Mouse (Mus musculus) heart, postnatal 0 days (tissue): ENCODE measurements around the gene Gltpd2. TPM values are rescaled to one million over a fixed set of nuclear protein-coding genes. Genes with fewer than 3 reads are reported as not detected.
A peak's percentile ranks its signal among the peaks of the same experiment; 100 is the strongest.

Source experiments
- ATAC-seq: fragments of 200-750 bp; cut with Nextera tagmentation; 2 replicates; pipeline ENCODE4 v1.8.0; 2017; ENCODE audit warnings: low read depth, moderate number of reproducible peaks, moderate library complexity; ENCODE audit not compliant: insufficient read depth
- DNase-seq: peaks from one replicate; pipeline ENCODE4 v3.0.0-alpha.2; 2016; ENCODE audit warnings: low spot score
- H3K27ac ChIP-seq: fragments of 300-500 bp; sonication (generic); 2 replicates; pipeline ENCODE4 v1.5.1; 2014; ENCODE audit warnings: low read depth, mild to moderate bottlenecking
- H3K27me3 ChIP-seq: fragments of 300-500 bp; sonication (generic); 2 replicates; pipeline ENCODE4 v1.6.1; 2014; ENCODE audit warnings: low read length, mixed read lengths; ENCODE audit not compliant: control insufficient read depth, insufficient read depth
- H3K36me3 ChIP-seq: fragments of 300-500 bp; sonication (generic); replicated peaks from 2 replicates; pipeline ENCODE4 v1.6.1; 2014; ENCODE audit warnings: low read length, mixed read lengths; ENCODE audit not compliant: control insufficient read depth, insufficient read depth
- H3K4me1 ChIP-seq: fragments of 300-500 bp; sonication (generic); 2 replicates; pipeline ENCODE4 v1.6.1; 2014; ENCODE audit warnings: antibody characterized with exemption; ENCODE audit not compliant: control insufficient read depth, insufficient read depth
- H3K4me2 ChIP-seq: fragments of 300-500 bp; sonication (generic); 2 replicates; pipeline ENCODE4 v1.6.1; 2014; ENCODE audit warnings: low read depth, mild to moderate bottlenecking, low read length, moderate library complexity
- H3K4me3 ChIP-seq: fragments of 300-500 bp; sonication (generic); 2 replicates; pipeline ENCODE4 v1.5.1; 2014; ENCODE audit warnings: low read depth, low read length
- H3K9ac ChIP-seq: fragments of 300-500 bp; sonication (generic); replicated peaks from 2 replicates; pipeline ENCODE4 v1.6.1; 2014; ENCODE audit warnings: low read depth, low read length, mixed read lengths
- H3K9me3 ChIP-seq: fragments of 300-500 bp; sonication (generic); replicated peaks from 2 replicates; pipeline ENCODE4 v1.6.1; 2016; ENCODE audit warnings: low read length; ENCODE audit not compliant: control insufficient read depth
- CTCF ChIP-seq: IDR thresholded peaks from 2 replicates; pipeline ENCODE4 v1.5.1; 2016; ENCODE audit warnings: antibody characterized with exemption, control low read depth, low read depth
- EP300 ChIP-seq: IDR thresholded peaks from 2 replicates; pipeline ENCODE4 v1.6.1; 2016; ENCODE audit warnings: antibody characterized with exemption, low read depth
- WGBS: fragments of 180-500 bp; shearing (Covaris S2); extraction: QIAGEN DNeasy Blood & Tissue Kit; methylation state at CpG from one replicate; pipeline ENCODE4 v1.1.7; 2014; 5-methylcytosine and 5-hydroxymethylcytosine counted together
- polyA plus RNA-seq: library from polyadenylated mRNA; unstranded; fragments of >200 nt; fragmentation: Nextera tagmentation; extraction: Ambion mirVana; gene quantifications from 2 replicates; pipeline ENCODE4 v1.2.1, GENCODE M21; 2015
- total RNA-seq: library from RNA; depleted of rRNA; stranded (reverse); fragments of >200 nt; gene quantifications from 2 replicates; pipeline ENCODE4 v1.2.3, GENCODE M21; 2014; ENCODE audit warnings: low replicate concordance

Gltpd2 gene
- total and polyA plus RNA-seq, 2 experiments from 2014 or later: not detected

DNA sequence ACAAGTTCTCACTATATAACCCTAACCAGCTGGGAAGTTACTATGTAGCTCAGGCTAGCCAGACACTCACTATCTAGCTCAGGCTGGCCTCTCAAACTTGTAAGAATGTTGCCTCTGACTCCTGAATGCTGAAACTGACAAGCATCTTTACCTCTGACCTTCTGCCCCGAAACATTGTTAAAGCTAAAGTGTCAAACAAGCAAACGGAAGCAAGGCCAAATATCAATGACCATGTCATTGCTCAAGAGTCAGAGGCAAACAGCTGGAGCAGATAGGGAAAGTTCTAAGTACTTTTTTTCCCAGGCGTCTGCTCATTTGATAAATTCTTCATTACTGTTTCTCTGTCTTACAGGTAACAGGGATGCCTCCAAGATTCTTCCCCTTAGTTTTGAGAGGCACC is 17.0 kb upstream of the Gltpd2 start:
- Histone ChIP-seq H3K27me3 (no peaks in the 10 kb centered on the region), H3K9ac (no peak overlapping the region), H3K4me1 (no peaks in the 10 kb centered on the region), H3K36me3 (no peaks in the 10 kb centered on the region), H3K4me3 (no peak overlapping the region), H3K4me2 (no peak overlapping the region), H3K9me3 (no peaks in the 10 kb centered on the region), H3K27ac (no peak overlapping the region)
- 55% methylated on average over 3 of the region's 3 CpGs for WGBS
- no peak for ATAC-seq
- DNase-seq: no peak
- TF ChIP-seq EP300 (no peak), CTCF (no peak)

DNA sequence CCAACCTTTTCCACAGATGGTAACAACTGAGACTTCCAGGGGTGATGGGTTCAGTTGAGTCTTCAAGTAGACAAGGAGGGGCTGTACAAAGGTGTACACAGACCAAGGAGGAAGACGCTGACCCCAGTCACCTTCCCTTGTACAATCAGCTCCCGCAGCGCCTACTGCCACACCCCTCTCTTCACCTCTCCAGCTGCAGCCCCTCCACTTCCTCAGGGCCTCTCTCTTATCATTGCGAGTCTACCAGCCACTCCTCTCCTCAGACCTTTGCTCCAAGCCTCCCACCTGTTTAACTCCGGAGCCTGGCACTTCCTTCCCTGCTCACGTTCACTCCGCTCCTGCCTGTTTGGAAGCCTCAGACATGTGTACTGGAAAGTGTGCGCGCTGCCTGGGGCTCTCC is 14.0 kb upstream of the Gltpd2 start, which contains the start of gene Tm4sf5:
Gene Tm4sf5 (plus strand): TSS at position 275 of the 400 bp plus-strand sequence.
- no peak within 1 kb of the TSS for H3K9ac ChIP-seq
- no peak within 1 kb of the TSS for H3K4me3 ChIP-seq
- WGBS: 40% methylated on average over 9 of the region's 9 CpGs
- no peak within 1 kb of the TSS for H3K4me2 ChIP-seq
- DNase-seq: no peak
- peaks cover 8% of the 10 kb centered on the region; the same call in 1 of the 2 replicates for H3K27me3 ChIP-seq
- no peak for ATAC-seq
- no peaks in the 10 kb centered on the region for H3K36me3 ChIP-seq
- H3K27ac ChIP-seq: no peak within 1 kb of the TSS
- no peak for TF ChIP-seq EP300
- TF ChIP-seq CTCF: no peak
- no peaks in the 10 kb centered on the region for H3K9me3 ChIP-seq
- no peaks in the 10 kb centered on the region for H3K4me1 ChIP-seq

- DNase-seq (peak; percentile 55), ATAC-seq (no peak; the same call in 1 of the 2 replicates)
- Histone ChIP-seq H3K27ac (no peak overlapping the region), H3K36me3 (no peaks in the 10 kb centered on the region), H3K9me3 (no peaks in the 10 kb centered on the region), H3K9ac (no peak overlapping the region), H3K4me3 (no peak overlapping the region), H3K4me2 (no peak overlapping the region), H3K27me3 (peaks cover 10% of the 10 kb centered on the region; the same call in 1 of the 2 replicates), H3K4me1 (no peaks in the 10 kb centered on the region)
- 19% methylated on average over 4 of the region's 4 CpGs for WGBS
- no peak for TF ChIP-seq EP300
- TF ChIP-seq CTCF: peak; percentile 75
These were observed 12.6 kb upstream of the Gltpd2 start for GRCm38 (mm10) chr11:70506385-70506784.

DNA sequence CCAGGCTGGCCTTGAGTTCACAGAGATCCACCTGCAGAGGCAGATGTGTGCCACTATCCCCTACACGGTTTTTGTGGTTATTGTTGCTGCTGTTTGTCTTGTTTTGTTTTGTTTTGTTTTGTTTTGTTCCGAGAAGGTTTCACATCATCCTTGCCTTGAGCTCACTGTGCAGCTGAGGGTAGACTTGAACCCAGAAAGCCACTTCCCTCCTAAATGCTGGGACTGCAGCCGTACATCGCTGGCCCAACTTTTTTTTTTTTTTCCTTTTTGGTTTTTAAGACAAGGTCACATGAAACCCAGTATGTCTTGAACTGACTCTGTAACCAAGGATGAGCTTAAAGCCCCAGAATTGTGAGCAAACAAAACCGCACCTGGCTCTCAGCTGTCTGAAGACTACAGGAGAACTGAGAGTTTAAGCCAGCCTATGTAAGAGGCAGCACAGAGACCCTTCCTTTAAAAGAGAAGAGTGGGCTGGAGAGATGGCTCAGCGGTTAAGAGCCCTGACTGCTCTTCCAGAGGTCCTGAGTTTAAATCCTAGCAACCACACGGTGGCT is 12.0 kb upstream of the Gltpd2 start:
- no peak for DNase-seq
- H3K4me1 ChIP-seq: no peaks in the 10 kb centered on the region
- no peak overlapping the region for H3K4me2 ChIP-seq
- 65% methylated on average over 7 of the region's 7 CpGs for WGBS
- no peak overlapping the region for H3K4me3 ChIP-seq
- H3K27ac ChIP-seq: no peak overlapping the region
- no peak overlapping the region for H3K9ac ChIP-seq
- TF ChIP-seq EP300: no peak
- TF ChIP-seq CTCF: no peak
- H3K27me3 ChIP-seq: peaks cover 10% of the 10 kb centered on the region; the same call in 1 of the 2 replicates
- H3K9me3 ChIP-seq: no peaks in the 10 kb centered on the region
- H3K36me3 ChIP-seq: no peaks in the 10 kb centered on the region
- ATAC-seq: no peak

DNA sequence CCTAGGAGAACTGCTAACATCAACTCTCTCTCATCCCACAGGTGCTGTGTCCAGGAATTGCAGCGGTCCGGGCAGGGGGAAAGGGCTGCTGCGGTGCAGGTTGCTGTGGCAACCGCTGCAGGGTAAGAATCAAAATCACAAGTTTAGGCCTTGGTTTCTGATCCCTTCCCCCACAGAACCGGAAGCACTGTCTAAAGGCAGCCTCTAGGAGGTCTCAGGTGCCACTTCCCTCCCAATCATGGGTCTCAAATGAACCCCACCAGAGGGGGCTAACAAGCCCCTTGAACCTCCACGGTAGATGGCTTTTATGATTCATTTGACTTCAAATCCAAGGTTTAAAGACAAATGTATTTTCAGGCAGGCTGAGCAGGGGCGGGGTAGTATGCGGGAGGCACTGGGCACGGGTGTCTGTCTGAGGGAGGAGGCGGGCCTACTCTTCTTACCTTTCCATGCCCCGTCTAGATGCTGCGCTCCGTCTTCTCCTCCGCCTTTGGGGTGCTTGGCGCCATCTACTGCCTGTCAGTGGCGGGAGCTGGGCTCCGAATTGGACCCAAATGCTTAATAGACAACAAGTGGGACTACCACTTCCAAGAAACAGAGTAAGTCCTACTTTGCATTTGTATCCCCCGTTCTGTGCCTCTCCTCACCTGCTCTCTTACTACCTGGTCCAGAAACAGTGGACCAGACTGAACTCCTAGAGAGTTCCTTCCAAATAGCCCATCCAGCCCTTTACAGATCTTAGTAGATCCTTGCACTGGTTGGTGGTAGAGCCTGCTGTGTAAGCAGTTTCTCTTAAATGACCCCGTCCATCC is 9.0 kb upstream of the Gltpd2 start:
- H3K4me3 ChIP-seq: no peak overlapping the region
- peaks cover 10% of the 10 kb centered on the region; the same call in 1 of the 2 replicates for H3K27me3 ChIP-seq
- TF ChIP-seq CTCF (peak; percentile 60), EP300 (no peak)
- H3K27ac ChIP-seq: no peak overlapping the region
- H3K9ac ChIP-seq: no peak overlapping the region
- H3K36me3 ChIP-seq: no peaks in the 10 kb centered on the region
- WGBS: 11% methylated on average over 19 of the region's 19 CpGs
- H3K4me1 ChIP-seq: no peaks in the 10 kb centered on the region
- DNase-seq (no peak), ATAC-seq (no peak)
- H3K4me2 ChIP-seq: no peak overlapping the region
- no peaks in the 10 kb centered on the region for H3K9me3 ChIP-seq
